In the genomic region with DNA sequence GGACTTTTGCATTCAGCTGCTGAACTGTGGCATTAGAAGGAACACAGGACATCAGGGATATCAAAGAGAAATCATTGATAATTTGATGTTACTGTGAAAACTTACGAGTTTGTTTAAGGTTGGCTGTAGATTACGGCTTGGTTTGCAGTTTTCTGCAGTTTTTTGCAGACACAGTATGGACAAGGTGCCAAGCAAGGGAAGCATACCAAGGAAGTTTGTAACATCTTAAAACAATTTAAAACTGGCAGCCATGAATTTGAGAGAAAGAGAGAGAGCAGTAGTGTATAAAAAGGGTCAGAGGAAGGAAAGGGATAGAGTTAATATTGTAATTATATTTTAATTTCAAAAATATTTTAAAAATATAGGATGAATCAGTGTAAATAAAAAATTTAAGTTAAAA, we compare ENCODE assay signal across 27 mouse cellular contexts.
"Had no signal": no experiment of that assay in that cellular context is flagged by ENCODE, and none has a peak within 500 bp of the region (broad histone marks: within the 10 kb centered on the region; RNA-seq: fewer than 3 reads in every experiment).

No protein-coding gene starts in this region.

- H3K9ac ChIP-seq: embryonic facial prominence, embryonic 12.5 days; embryonic facial prominence, embryonic 13.5 days; embryonic facial prominence, embryonic 15.5 days; forebrain, embryonic 12.5 days; forebrain, embryonic 13.5 days; forebrain, embryonic 15.5 days; forebrain, postnatal 0 days had no signal

- ATAC-seq: forebrain, embryonic 13.5 days; forebrain, embryonic 14.5 days; forebrain, embryonic 15.5 days; forebrain, embryonic 16.5 days; forebrain, postnatal 0 days had no signal

- H3K36me3 ChIP-seq: embryonic facial prominence, embryonic 12.5 days; embryonic facial prominence, embryonic 13.5 days; embryonic facial prominence, embryonic 15.5 days; forebrain, embryonic 10.5 days; forebrain, embryonic 12.5 days; forebrain, embryonic 15.5 days; heart, embryonic 10.5 days had no signal

- H3K27ac ChIP-seq: embryonic facial prominence, embryonic 12.5 days; embryonic facial prominence, embryonic 13.5 days; embryonic facial prominence, embryonic 15.5 days; forebrain, embryonic 10.5 days; forebrain, embryonic 12.5 days; forebrain, embryonic 13.5 days; forebrain, embryonic 15.5 days; gastrocnemius, adult 2 months; heart, adult 2 months; heart, embryonic 10.5 days had no signal

- H3K9me3 ChIP-seq: embryonic facial prominence, embryonic 12.5 days; embryonic facial prominence, embryonic 13.5 days; embryonic facial prominence, embryonic 15.5 days; forebrain, embryonic 10.5 days; forebrain, embryonic 12.5 days; forebrain, embryonic 13.5 days; forebrain, embryonic 15.5 days; heart, embryonic 10.5 days had no signal

- H3K4me2 ChIP-seq: embryonic facial prominence, embryonic 12.5 days; embryonic facial prominence, embryonic 13.5 days; embryonic facial prominence, embryonic 15.5 days; forebrain, embryonic 12.5 days; forebrain, embryonic 13.5 days; forebrain, embryonic 15.5 days had no signal

- H3K4me1 ChIP-seq: embryonic facial prominence, embryonic 12.5 days; embryonic facial prominence, embryonic 13.5 days; embryonic facial prominence, embryonic 15.5 days; forebrain, embryonic 10.5 days; forebrain, embryonic 12.5 days; forebrain, embryonic 13.5 days; forebrain, embryonic 15.5 days; heart, embryonic 10.5 days had no signal

- DNase-seq: cerebellum, adult 9-10 months; cerebellum, adult 9-11 months; cerebellum, postnatal 10 days; cerebellum, postnatal 14 days; cerebellum, postnatal 25 days; cerebellum, postnatal 36 days; embryo, embryonic 11 days; forebrain, postnatal 0 days; gastrocnemius, adult 2 months; gastrocnemius, postnatal 10 days; gastrocnemius, postnatal 14 days; gastrocnemius, postnatal 25 days; gastrocnemius, postnatal 36 days; heart, adult 11 months; heart, adult 18-20 months; heart, adult 2 months had no signal

- H3K27me3 ChIP-seq: embryonic facial prominence, embryonic 12.5 days; embryonic facial prominence, embryonic 13.5 days; embryonic facial prominence, embryonic 15.5 days; forebrain, embryonic 12.5 days; forebrain, embryonic 13.5 days; forebrain, embryonic 15.5 days had no signal

- H3K4me3 ChIP-seq: embryonic facial prominence, embryonic 12.5 days; embryonic facial prominence, embryonic 13.5 days; embryonic facial prominence, embryonic 15.5 days; erythroblast, embryonic 14.5 days; forebrain, embryonic 10.5 days; forebrain, embryonic 12.5 days; forebrain, embryonic 13.5 days; forebrain, embryonic 15.5 days; gastrocnemius, adult 2 months; heart, adult 2 months; heart, embryonic 10.5 days had no signal
